Mouse (Mus musculus) cerebellum, adult 9-11 months (tissue): ENCODE results near the gene Dhrs1.

Experiments
- DNase-seq: peaks from one replicate; pipeline ENCODE4 v3.0.0; 2022

Gene Dhrs1

GRCm38 (mm10) chr14:55762001-55762821 is 16.7 kb upstream of the Dhrs1 start:
- peak; percentile 56 for DNase-seq

- peak; percentile 23 for DNase-seq
Measured at GRCm38 (mm10) chr14:55761163-55761562, 15.7 kb upstream of the Dhrs1 start, which contains the start of gene Ltb4r2. Gene Ltb4r2, plus strand, starts transcription at chr14:55761428.

GRCm38 (mm10) chr14:55760156-55760555 is 14.7 kb upstream of the Dhrs1 start:
- DNase-seq, result peak; percentile 81

- peak; percentile 25 for DNase-seq
Measured at GRCm38 (mm10) chr14:55758363-55758784, 12.9 kb upstream of the Dhrs1 start, which contains the start of gene Cideb. Gene Cideb, minus strand, starts transcription at chr14:55758458.

- DNase-seq, result no peak
Measured at GRCm38 (mm10) chr14:55757566-55757965, 12.1 kb upstream of the Dhrs1 start.

GRCm38 (mm10) chr14:55747051-55747847 is 1.8 kb upstream of the Dhrs1 start:
- no peak for DNase-seq

GRCm38 (mm10) chr14:55745861-55746237 is 359 bp upstream of the Dhrs1 start:
- no peak for DNase-seq

- peak; percentile 77 for DNase-seq
Measured at GRCm38 (mm10) chr14:55743711-55744110, 1.8 kb downstream of the Dhrs1 start.

- DNase-seq, result no peak
Measured at GRCm38 (mm10) chr14:55737086-55737687, 8.3 kb downstream of the Dhrs1 start.

GRCm38 (mm10) chr14:55735758-55736157 is 9.7 kb downstream of the Dhrs1 start:
- no peak for DNase-seq

- DNase-seq, result no peak
Measured at GRCm38 (mm10) chr14:55735334-55735733, 10.2 kb downstream of the Dhrs1 start.

- DNase-seq, result no peak
Measured at GRCm38 (mm10) chr14:55734869-55735268, 10.6 kb downstream of the Dhrs1 start.

- no peak for DNase-seq
Measured at GRCm38 (mm10) chr14:55733889-55734288, 11.6 kb downstream of the Dhrs1 start.

- DNase-seq, result no peak
Measured at GRCm38 (mm10) chr14:55730531-55731032, 14.9 kb downstream of the Dhrs1 start.

GRCm38 (mm10) chr14:55730116-55730515 is 15.4 kb downstream of the Dhrs1 start:
- no peak for DNase-seq

GRCm38 (mm10) chr14:55727889-55728685 is 17.4 kb downstream of the Dhrs1 start:
- DNase-seq, result no peak

GRCm38 (mm10) chr14:55726261-55726660 is 19.2 kb downstream of the Dhrs1 start:
- no peak for DNase-seq

- DNase-seq, result no peak
Measured at GRCm38 (mm10) chr14:55724411-55724871, 21.0 kb downstream of the Dhrs1 start.

- no peak for DNase-seq
Measured at GRCm38 (mm10) chr14:55723433-55723832, 22.1 kb downstream of the Dhrs1 start.

GRCm38 (mm10) chr14:55722438-55722945 is 23.0 kb downstream of the Dhrs1 start:
- DNase-seq, result no peak

- DNase-seq, result peak; percentile 94
Measured at GRCm38 (mm10) chr14:55721700-55722437, 23.6 kb downstream of the Dhrs1 start, which contains the start of gene Rabggta. Gene Rabggta, minus strand, starts transcription at chr14:55722263.
